21 mouse cellular contexts compared by ENCODE assay signal in the genomic region with DNA sequence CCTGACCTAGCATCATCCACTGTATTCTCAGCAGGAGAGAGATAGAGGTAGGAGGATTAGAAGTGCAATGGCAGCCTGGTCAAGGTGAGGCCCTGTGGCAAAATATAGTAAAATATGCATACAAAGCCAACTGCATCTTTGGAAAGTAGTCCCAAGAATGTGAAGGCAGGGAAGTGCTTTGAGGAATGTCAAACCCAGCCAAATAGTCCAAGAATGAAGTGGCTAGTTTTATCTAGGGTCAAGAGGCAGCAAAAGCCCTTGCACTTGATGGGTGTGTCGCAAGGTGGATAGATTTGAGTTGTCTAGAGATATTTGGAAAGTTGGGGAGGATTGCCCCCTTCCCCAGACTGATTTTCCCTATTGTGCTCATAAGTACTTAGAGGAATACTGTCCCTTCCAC.
DNase-seq lines count a peak whose midpoint lies in the region; ATAC-seq and TF ChIP-seq lines count a peak whose summit lies in the region.
"Had no signal": no experiment of that assay in that cellular context is flagged by ENCODE, and none has a peak within 500 bp of the region (broad histone marks: within the 10 kb centered on the region; RNA-seq: fewer than 3 reads in every experiment).

No protein-coding gene starts in this region.

- H3K9ac ChIP-seq in heart, embryonic 13.5 days: peak overlapping the region; percentile 68; the same call in 1 of the 2 replicates
- no peak overlapping the region for H3K9ac ChIP-seq in midbrain, embryonic 11.5 days (ENCODE audit: low read length)
- H3K9ac ChIP-seq in midbrain, embryonic 13.5 days (replicated peaks): no peak overlapping the region
- H3K9ac ChIP-seq in lung, postnatal 0 days (replicated peaks; ENCODE audit: low read depth): no peak overlapping the region
- H3K9ac ChIP-seq: hindbrain, embryonic 12.5 days; liver, embryonic 15.5 days; neural tube, embryonic 12.5 days had no signal

- H3K4me3 ChIP-seq in heart, embryonic 13.5 days: no peak overlapping the region
- no peak overlapping the region for H3K4me3 ChIP-seq in midbrain, embryonic 11.5 days (ENCODE audit: low read depth, low read length)
- no peak overlapping the region for H3K4me3 ChIP-seq in midbrain, embryonic 13.5 days (replicated peaks)
- H3K4me3 ChIP-seq in lung, postnatal 0 days (ENCODE audit: low read depth, low read length): no peak overlapping the region
- H3K4me3 ChIP-seq: forebrain, embryonic 10.5 days; hindbrain, embryonic 12.5 days; limb, embryonic 10.5 days; liver, embryonic 15.5 days; neural tube, embryonic 12.5 days had no signal

- no peak for TF ChIP-seq CTCF in lung, postnatal 0 days (IDR thresholded peaks at IDR 0.05)

- H3K27me3 ChIP-seq in heart, embryonic 13.5 days (replicated peaks): no peaks in the 10 kb centered on the region
- H3K27me3 ChIP-seq in midbrain, embryonic 11.5 days (ENCODE audit: control insufficient read depth, insufficient read depth, low read length): no peaks in the 10 kb centered on the region
- H3K27me3 ChIP-seq in midbrain, embryonic 13.5 days: no peaks in the 10 kb centered on the region
- no peaks in the 10 kb centered on the region for H3K27me3 ChIP-seq in lung, postnatal 0 days (replicated peaks; ENCODE audit: insufficient read depth, low read length)
- H3K27me3 ChIP-seq: hindbrain, embryonic 12.5 days; liver, embryonic 15.5 days; neural tube, embryonic 12.5 days had no signal

- H3K27ac ChIP-seq in heart, embryonic 13.5 days (replicated peaks): peak overlapping the region; percentile 97
- no peak overlapping the region for H3K27ac ChIP-seq in midbrain, embryonic 11.5 days (ENCODE audit: low read depth, low read length)
- no peak overlapping the region for H3K27ac ChIP-seq in midbrain, embryonic 13.5 days
- H3K27ac ChIP-seq in lung, postnatal 0 days (ENCODE audit: low read length): no peak overlapping the region
- H3K27ac ChIP-seq: forebrain, embryonic 10.5 days; hindbrain, embryonic 12.5 days; kidney, postnatal 0 days; limb, embryonic 10.5 days; liver, embryonic 15.5 days; neural tube, embryonic 12.5 days had no signal

- no peak for ATAC-seq in heart, embryonic 13.5 days (ENCODE audit: extremely low read depth, insufficient number of reproducible peaks, low FRiP score, low TSS enrichment)
- no peak for ATAC-seq in midbrain, embryonic 11.5 days (ENCODE audit: low FRiP score)
- ATAC-seq in midbrain, embryonic 13.5 days: no peak
- peak; percentile 52 for ATAC-seq in lung, postnatal 0 days
- ATAC-seq: Patski had no signal

- H3K36me3 ChIP-seq in heart, embryonic 13.5 days: no peaks in the 10 kb centered on the region
- no peaks in the 10 kb centered on the region for H3K36me3 ChIP-seq in midbrain, embryonic 11.5 days (ENCODE audit: control insufficient read depth, insufficient read depth, low read length)
- H3K36me3 ChIP-seq in midbrain, embryonic 13.5 days: no peaks in the 10 kb centered on the region
- no peaks in the 10 kb centered on the region for H3K36me3 ChIP-seq in lung, postnatal 0 days (ENCODE audit: insufficient read depth, low read length)
- H3K36me3 ChIP-seq: forebrain, embryonic 10.5 days; hindbrain, embryonic 12.5 days; limb, embryonic 10.5 days; liver, embryonic 15.5 days; neural tube, embryonic 12.5 days had no signal

- peaks cover 36% of the 10 kb centered on the region for H3K4me1 ChIP-seq in heart, embryonic 13.5 days
- no peaks in the 10 kb centered on the region for H3K4me1 ChIP-seq in midbrain, embryonic 11.5 days (ENCODE audit: control insufficient read depth, insufficient read depth, low read length)
- H3K4me1 ChIP-seq in midbrain, embryonic 13.5 days (replicated peaks): no peaks in the 10 kb centered on the region
- no peaks in the 10 kb centered on the region; the same call in 1 of the 2 replicates for H3K4me1 ChIP-seq in lung, postnatal 0 days (ENCODE audit: insufficient read depth, low read depth, low read length)
- H3K4me1 ChIP-seq: forebrain, embryonic 10.5 days; hindbrain, embryonic 12.5 days; limb, embryonic 10.5 days; liver, embryonic 15.5 days; neural tube, embryonic 12.5 days had no signal

- WGBS in heart, embryonic 13.5 days: 38% methylated on average over 1 of the region's 1 CpGs
- 88% methylated on average over 1 of the region's 1 CpGs for WGBS in midbrain, embryonic 11.5 days
- 96% methylated on average over 1 of the region's 1 CpGs for WGBS in midbrain, embryonic 13.5 days
- WGBS in lung, postnatal 0 days: 32% methylated on average over 1 of the region's 1 CpGs

- H3K9me3 ChIP-seq in heart, embryonic 13.5 days: no peaks in the 10 kb centered on the region
- no peaks in the 10 kb centered on the region for H3K9me3 ChIP-seq in midbrain, embryonic 11.5 days (ENCODE audit: control insufficient read depth, low read length)
- H3K9me3 ChIP-seq in midbrain, embryonic 13.5 days: no peaks in the 10 kb centered on the region
- no peaks in the 10 kb centered on the region for H3K9me3 ChIP-seq in lung, postnatal 0 days (ENCODE audit: low read length)
- H3K9me3 ChIP-seq: forebrain, embryonic 10.5 days; hindbrain, embryonic 12.5 days; limb, embryonic 10.5 days; liver, embryonic 15.5 days; neural tube, embryonic 12.5 days had no signal

- no peak for DNase-seq in heart, adult 9 months (ENCODE audit: low spot score in 2 of 2)
- peak; percentile 31 for DNase-seq in midbrain, embryonic 11.5 days (ENCODE audit: low spot score, missing footprints)
- DNase-seq in lung, postnatal 0 days (ENCODE audit: low spot score): peak; percentile 60
- DNase-seq in thymus, adult 18-20 months: no peak
- no peak for DNase-seq in kidney, adult 11 months
- DNase-seq: cerebellum, adult 11-12 months; cerebellum, postnatal 10 days; gastrocnemius, postnatal 10 days; kidney, adult 18-20 months; liver; midbrain, embryonic 14.5 days; right cerebral cortex, postnatal 14 days had no signal

- TF ChIP-seq EP300 in lung, postnatal 0 days (IDR thresholded peaks at IDR 0.05): peak; percentile 86

- no peak overlapping the region for H3K4me2 ChIP-seq in heart, embryonic 13.5 days
- H3K4me2 ChIP-seq in midbrain, embryonic 11.5 days: no peak overlapping the region
- no peak overlapping the region for H3K4me2 ChIP-seq in midbrain, embryonic 13.5 days (replicated peaks)
- no peak overlapping the region for H3K4me2 ChIP-seq in lung, postnatal 0 days (replicated peaks; ENCODE audit: low read depth, low read length)
- H3K4me2 ChIP-seq: hindbrain, embryonic 12.5 days; liver, embryonic 15.5 days; neural tube, embryonic 12.5 days had no signal

Comparison
In these comparisons a context has a peak if more than half of its experiments do, and no peak if none do; other contexts are left out.
1. DNase-seq: peak in midbrain, embryonic 11.5 days (single experiment) and lung, postnatal 0 days (single experiment); none in heart, adult 9 months (0 of 2), thymus, adult 18-20 months (0 of 2) and kidney, adult 11 months (single experiment).